Mouse (Mus musculus) embryonic facial prominence, embryonic 15.5 days (tissue): ENCODE measurements around the gene Trp53i11. TPM values are rescaled to one million over a fixed set of nuclear protein-coding genes. Genes with fewer than 3 reads are reported as not detected.

ENCODE experiments used
- ATAC-seq: fragments of 200-750 bp; cut with Nextera tagmentation; 2 replicates; pipeline ENCODE4 v1.8.0; 2017; ENCODE audit warnings: low read depth, moderate TSS enrichment; ENCODE audit not compliant: insufficient number of reproducible peaks, low FRiP score, low TSS enrichment
- H3K27ac ChIP-seq: fragments of 300-500 bp; sonication (generic); replicated peaks from 2 replicates; pipeline ENCODE4 v1.5.1; 2015; ENCODE audit warnings: mild to moderate bottlenecking, inconsistent platforms
- H3K27me3 ChIP-seq: fragments of 300-500 bp; sonication (generic); 2 replicates; pipeline ENCODE4 v1.6.1; 2015; ENCODE audit warnings: inconsistent platforms
- H3K36me3 ChIP-seq: fragments of 300-500 bp; sonication (generic); 2 replicates; pipeline ENCODE4 v1.6.1; 2015; ENCODE audit warnings: mild to moderate bottlenecking, inconsistent platforms
- H3K4me1 ChIP-seq: fragments of 300-500 bp; sonication (generic); 2 replicates; pipeline ENCODE4 v1.6.1; 2015; ENCODE audit warnings: inconsistent platforms
- H3K4me2 ChIP-seq: fragments of 300-500 bp; sonication (generic); replicated peaks from 2 replicates; pipeline ENCODE4 v1.6.1; 2015; ENCODE audit warnings: mild to moderate bottlenecking, inconsistent platforms
- H3K4me3 ChIP-seq: fragments of 300-500 bp; sonication (generic); replicated peaks from 2 replicates; pipeline ENCODE4 v1.5.1; 2015; ENCODE audit warnings: mild to moderate bottlenecking, inconsistent platforms
- H3K9ac ChIP-seq: fragments of 300-500 bp; sonication (generic); 2 replicates; pipeline ENCODE4 v1.6.1; 2015; ENCODE audit warnings: inconsistent platforms
- H3K9me3 ChIP-seq: fragments of 300-500 bp; sonication (generic); replicated peaks from 2 replicates; pipeline ENCODE4 v1.6.1; 2016; ENCODE audit warnings: inconsistent platforms
- WGBS: fragments of 180-500 bp; shearing (Covaris S2); methylation state at CpG from one replicate; pipeline ENCODE4 v1.1.7; 2015; 5-methylcytosine and 5-hydroxymethylcytosine counted together
- polyA plus RNA-seq: library from polyadenylated mRNA; unstranded; fragments of >200 nt; fragmentation: Nextera tagmentation; extraction: Ambion mirVana; gene quantifications from 2 replicates; pipeline ENCODE4 v1.2.1, GENCODE M21; 2015

Trp53i11 gene
- polyA plus RNA-seq, 1 experiment from 2014 or later: 46.4 TPM

GRCm38 (mm10) chr2:93188020-93188760, 842 bp downstream of the Trp53i11 start:
- Histone ChIP-seq H3K9ac (peak overlapping the region; percentile 50), H3K9me3 (no peaks in the 10 kb centered on the region), H3K4me3 (peak overlapping the region; percentile 69), H3K4me1 (peaks cover 42% of the 10 kb centered on the region), H3K36me3 (no peaks in the 10 kb centered on the region), H3K27ac (peak overlapping the region; percentile 74), H3K27me3 (0 out of 2 replicates have a peak, but pooled peaks cover 4% of the 10 kb centered on the region), H3K4me2 (peak overlapping the region; percentile 100)
- WGBS: under 1% methylated on average over 53 of the region's 53 CpGs
- no peak for ATAC-seq

DNA sequence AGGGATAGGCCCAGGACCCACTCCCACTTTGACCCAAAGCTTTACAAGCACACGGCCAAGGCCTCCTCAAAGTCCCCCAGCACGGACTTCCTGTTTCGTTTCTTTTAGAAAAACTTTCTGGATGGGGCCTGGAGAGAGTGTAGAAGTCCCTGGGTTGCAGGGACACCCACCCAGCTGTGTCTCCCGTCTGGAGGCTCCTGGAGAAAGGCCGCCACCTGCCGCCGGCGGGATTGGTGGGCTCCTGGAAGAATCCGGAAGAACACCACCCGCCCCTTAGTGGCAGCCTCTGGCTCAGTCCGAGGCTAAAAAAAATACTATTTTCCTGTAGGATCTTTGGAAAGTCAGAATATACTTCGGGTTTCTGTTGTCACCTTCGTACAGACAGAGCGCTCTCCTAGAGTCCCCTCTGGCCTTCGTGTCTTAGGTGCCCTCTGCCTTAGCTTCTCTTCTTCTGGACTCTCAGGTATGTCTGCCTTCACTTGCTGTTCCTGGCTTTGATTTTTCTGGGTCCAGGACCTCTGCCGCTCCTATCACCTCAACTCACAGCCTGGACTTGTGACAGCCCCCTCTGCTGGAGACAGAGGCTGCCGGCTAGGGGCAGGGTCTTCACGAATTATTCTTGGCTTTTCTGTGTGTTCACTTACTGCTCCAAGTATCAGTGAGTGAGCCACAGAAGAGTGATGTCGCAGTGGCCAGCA, 1.6 kb downstream of the Trp53i11 start:
- Histone ChIP-seq H3K9ac (peak overlapping the region; percentile 50; the same call in 1 of the 2 replicates), H3K27ac (peak overlapping the region; percentile 74), H3K4me1 (peaks cover 42% of the 10 kb centered on the region), H3K9me3 (no peaks in the 10 kb centered on the region), H3K4me2 (peak overlapping the region; percentile 100), H3K4me3 (peak overlapping the region; percentile 69), H3K27me3 (0 out of 2 replicates have a peak, but pooled peaks cover 4% of the 10 kb centered on the region), H3K36me3 (no peaks in the 10 kb centered on the region)
- 8% methylated on average over 19 of the region's 19 CpGs for WGBS
- no peak for ATAC-seq

- H3K4me2 ChIP-seq: no peak overlapping the region
- ATAC-seq: no peak
- no peaks in the 10 kb centered on the region for H3K9me3 ChIP-seq
- H3K27ac ChIP-seq: no peak overlapping the region
- H3K4me3 ChIP-seq: no peak overlapping the region
- H3K27me3 ChIP-seq: no peaks in the 10 kb centered on the region
- no peak overlapping the region for H3K9ac ChIP-seq
- 22% methylated on average over 9 of the region's 9 CpGs for WGBS
- H3K36me3 ChIP-seq: no peaks in the 10 kb centered on the region
- peaks cover 42% of the 10 kb centered on the region for H3K4me1 ChIP-seq
Measured at GRCm38 (mm10) chr2:93190771-93191487, 3.6 kb downstream of the Trp53i11 start.

DNA sequence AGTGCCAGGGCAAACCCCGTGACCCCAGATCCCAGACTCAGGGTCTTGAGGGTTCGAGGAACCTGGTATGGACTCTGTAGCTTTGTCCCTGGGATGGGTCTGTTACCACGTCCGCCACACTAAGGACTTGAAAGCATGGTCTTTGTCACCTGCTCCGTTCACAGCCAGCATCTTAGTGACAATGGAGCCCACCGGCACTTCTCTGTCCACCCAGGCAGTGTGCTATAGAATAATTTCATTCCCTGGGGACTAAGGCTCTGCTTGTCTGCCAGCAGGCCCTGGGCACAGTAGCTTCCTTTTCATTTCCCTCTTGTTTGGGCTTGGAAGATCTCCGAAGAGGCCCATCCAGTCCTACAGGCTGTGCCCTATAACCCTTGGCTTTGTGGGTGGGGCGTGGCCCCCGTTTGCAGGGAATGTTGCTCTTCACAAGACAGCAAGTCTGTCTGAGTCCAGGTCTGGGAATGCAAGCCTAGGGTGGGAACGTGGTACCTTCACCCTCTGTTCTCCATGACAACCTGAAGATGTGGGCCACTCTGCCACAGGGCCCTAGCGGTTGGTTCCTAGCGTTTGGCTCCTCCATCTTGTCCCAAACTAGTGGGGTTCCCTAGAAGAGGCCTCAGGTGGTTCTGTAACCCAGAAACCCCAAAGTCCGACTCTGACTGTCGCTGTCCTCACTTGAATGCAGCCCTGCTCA, 4.3 kb downstream of the Trp53i11 start:
- ATAC-seq: no peak
- peaks cover 42% of the 10 kb centered on the region for H3K4me1 ChIP-seq
- H3K9me3 ChIP-seq: no peaks in the 10 kb centered on the region
- WGBS: 76% methylated on average over 14 of the region's 14 CpGs
- no peaks in the 10 kb centered on the region for H3K27me3 ChIP-seq
- H3K27ac ChIP-seq: no peak overlapping the region
- no peak overlapping the region for H3K9ac ChIP-seq
- H3K4me2 ChIP-seq: no peak overlapping the region
- no peaks in the 10 kb centered on the region for H3K36me3 ChIP-seq
- no peak overlapping the region for H3K4me3 ChIP-seq

DNA sequence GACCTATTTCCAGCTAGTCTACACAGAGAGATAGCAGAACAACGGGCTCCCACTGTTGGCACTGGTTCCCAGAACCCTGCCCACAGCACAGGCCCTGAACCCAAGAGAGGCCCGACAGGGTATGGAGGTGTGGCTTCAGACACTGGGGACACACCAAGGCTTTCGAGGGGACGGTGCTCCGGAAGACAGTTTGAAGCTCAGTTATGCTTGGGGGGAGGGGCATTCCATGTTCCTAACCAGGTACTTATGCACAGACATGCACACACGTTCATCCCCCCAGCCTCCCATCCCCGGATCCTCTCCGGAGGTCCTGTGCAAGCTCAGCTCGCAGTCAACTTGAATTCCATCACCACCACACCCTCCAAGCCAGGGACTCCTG, 4.8 kb downstream of the Trp53i11 start:
- Histone ChIP-seq H3K4me2 (no peak overlapping the region), H3K4me3 (no peak overlapping the region), H3K9me3 (no peaks in the 10 kb centered on the region), H3K4me1 (peaks cover 42% of the 10 kb centered on the region), H3K9ac (no peak overlapping the region), H3K36me3 (no peaks in the 10 kb centered on the region), H3K27me3 (no peaks in the 10 kb centered on the region), H3K27ac (no peak overlapping the region)
- WGBS: 39% methylated on average over 9 of the region's 9 CpGs
- ATAC-seq: no peak

DNA sequence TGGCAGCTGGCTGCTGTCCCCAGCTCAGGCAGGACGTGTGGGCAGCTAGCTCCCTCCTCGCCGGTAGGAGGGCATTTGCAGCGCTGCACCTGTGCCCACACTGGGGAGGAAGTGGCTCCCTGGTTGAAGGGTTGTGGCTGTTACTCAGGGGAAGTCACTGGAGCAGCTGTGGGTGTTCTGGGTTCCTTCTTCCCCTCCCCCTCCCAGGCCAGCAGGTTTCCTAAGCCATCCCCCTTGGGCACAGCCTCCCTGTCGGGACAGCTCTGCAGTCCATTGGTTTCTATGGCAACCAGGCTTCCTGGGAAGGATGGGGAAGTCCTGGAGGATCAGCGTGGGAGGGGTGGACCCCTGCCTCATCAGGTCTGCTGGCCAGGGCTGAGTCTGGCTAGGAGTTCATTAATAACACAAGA, 5.3 kb downstream of the Trp53i11 start:
- Histone ChIP-seq H3K4me2 (no peak overlapping the region), H3K4me1 (peaks cover 37% of the 10 kb centered on the region), H3K9me3 (no peaks in the 10 kb centered on the region), H3K27ac (no peak overlapping the region), H3K36me3 (no peaks in the 10 kb centered on the region), H3K9ac (no peak overlapping the region), H3K4me3 (no peak overlapping the region), H3K27me3 (no peaks in the 10 kb centered on the region)
- ATAC-seq: no peak
- 13% methylated on average over 6 of the region's 6 CpGs for WGBS

GRCm38 (mm10) chr2:93193806-93194205, 6.5 kb downstream of the Trp53i11 start:
- Histone ChIP-seq H3K9ac (no peak overlapping the region), H3K4me3 (no peak overlapping the region), H3K27me3 (no peaks in the 10 kb centered on the region), H3K4me2 (no peak overlapping the region), H3K27ac (no peak overlapping the region), H3K9me3 (no peaks in the 10 kb centered on the region), H3K4me1 (peaks cover 29% of the 10 kb centered on the region), H3K36me3 (no peaks in the 10 kb centered on the region)
- 51% methylated on average over 4 of the region's 4 CpGs for WGBS
- no peak for ATAC-seq

DNA sequence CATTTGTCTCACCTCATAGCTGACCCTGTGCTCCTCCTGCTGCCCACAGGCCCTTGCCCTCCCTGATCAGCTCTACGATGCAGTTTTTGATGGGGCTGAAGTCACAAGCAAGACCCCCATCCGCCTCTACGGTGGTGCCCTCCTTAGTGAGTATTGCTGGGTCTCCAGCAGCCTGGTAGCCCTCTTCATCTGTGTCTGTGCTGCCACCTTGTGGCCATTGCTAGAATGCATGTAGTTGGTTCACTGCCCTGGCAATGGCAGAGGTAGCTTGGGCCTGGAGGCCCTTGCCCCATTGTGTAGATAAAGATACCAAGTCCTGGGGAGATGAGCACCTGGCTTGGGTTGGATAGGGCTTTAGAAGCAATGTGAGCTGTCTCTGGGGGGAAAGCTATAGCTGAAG, 11.5 kb downstream of the Trp53i11 start:
- Histone ChIP-seq H3K27me3 (no peaks in the 10 kb centered on the region), H3K4me3 (no peak overlapping the region), H3K4me2 (no peak overlapping the region), H3K36me3 (0 out of 2 replicates have a peak, but pooled peaks cover 4% of the 10 kb centered on the region), H3K27ac (no peak overlapping the region), H3K9ac (no peak overlapping the region), H3K9me3 (no peaks in the 10 kb centered on the region), H3K4me1 (peaks cover 24% of the 10 kb centered on the region)
- 6% methylated on average over 3 of the region's 3 CpGs for WGBS
- ATAC-seq: no peak

- H3K27me3 ChIP-seq: no peaks in the 10 kb centered on the region
- H3K4me3 ChIP-seq: no peak overlapping the region
- no peak overlapping the region for H3K4me2 ChIP-seq
- 41% methylated on average over 13 of the region's 13 CpGs for WGBS
- H3K9me3 ChIP-seq: no peaks in the 10 kb centered on the region
- H3K36me3 ChIP-seq: 0 out of 2 replicates have a peak, but pooled peaks cover 4% of the 10 kb centered on the region
- no peak; the same call in 1 of the 2 replicates for ATAC-seq
- H3K27ac ChIP-seq: no peak overlapping the region
- H3K4me1 ChIP-seq: peaks cover 30% of the 10 kb centered on the region
- no peak overlapping the region for H3K9ac ChIP-seq
Measured at GRCm38 (mm10) chr2:93199531-93199974, 12.2 kb downstream of the Trp53i11 start.

DNA sequence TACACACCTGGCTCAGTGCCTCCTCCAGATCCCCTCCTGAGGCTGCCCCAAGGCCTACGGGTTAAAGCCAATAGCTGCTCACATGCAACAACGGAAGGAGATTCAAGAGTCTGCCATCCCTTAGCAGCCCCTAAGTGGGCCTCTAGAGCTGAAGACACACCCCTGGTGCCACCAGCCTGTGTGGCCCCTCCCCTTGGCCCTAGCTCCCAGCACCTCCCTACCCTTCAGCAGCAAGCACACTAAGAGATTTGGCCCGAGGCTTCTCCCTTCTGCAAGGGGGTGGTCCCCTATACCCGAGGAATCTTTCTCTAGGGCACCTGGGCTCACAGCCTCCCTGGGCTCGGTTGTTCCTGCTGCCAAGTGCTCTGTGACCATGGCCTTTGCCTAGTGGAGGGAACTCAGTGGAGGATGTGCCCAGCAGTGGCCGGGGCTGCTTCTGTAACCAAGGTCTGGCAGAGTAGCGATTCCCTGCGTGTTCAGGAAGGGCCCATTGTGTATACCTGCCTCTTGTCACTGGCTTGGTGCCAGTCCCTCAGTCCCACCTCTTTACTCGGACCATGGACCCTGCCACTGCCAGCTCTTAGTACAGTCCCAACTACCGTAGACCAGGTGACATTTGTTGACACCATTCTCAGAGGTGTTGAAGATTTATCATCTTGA, 13.5 kb downstream of the Trp53i11 start:
- H3K27ac ChIP-seq: no peak overlapping the region
- no peak overlapping the region for H3K4me2 ChIP-seq
- no peak overlapping the region for H3K9ac ChIP-seq
- H3K4me3 ChIP-seq: no peak overlapping the region
- WGBS: 55% methylated on average over 10 of the region's 10 CpGs
- H3K9me3 ChIP-seq: no peaks in the 10 kb centered on the region
- peaks cover 31% of the 10 kb centered on the region for H3K4me1 ChIP-seq
- 0 out of 2 replicates have a peak, but pooled peaks cover 4% of the 10 kb centered on the region for H3K36me3 ChIP-seq
- H3K27me3 ChIP-seq: no peaks in the 10 kb centered on the region
- no peak for ATAC-seq
